Mouse (Mus musculus): ENCODE data around the gene Slc7a1. TPM values are rescaled to one million over a fixed set of nuclear protein-coding genes. Genes with fewer than 3 reads are reported as not detected.

Gene Slc7a1
- 10 to 100 TPM in 24 of 26 experiments, 1 to 10 TPM in 2; 5.0 to 60.2 (median 21.2) TPM for total RNA-seq (2018; cell fraction: chromatin; rRNA removed)
- total RNA-seq (2018; cell fraction: cytosol; rRNA removed): 10 to 100 TPM in 14 of 26 experiments, 1 to 10 TPM in 12; 5.3 to 28.9 (median 11.9) TPM
- total RNA-seq (2018; cell fraction: nucleus; rRNA removed): 10 to 100 TPM; 10.2 to 73.2 (median 31.5) TPM
- polyA plus RNA-seq (2018): 1.9 to 13.2 TPM (median 4.3 TPM) in 3 replicates

DNA sequence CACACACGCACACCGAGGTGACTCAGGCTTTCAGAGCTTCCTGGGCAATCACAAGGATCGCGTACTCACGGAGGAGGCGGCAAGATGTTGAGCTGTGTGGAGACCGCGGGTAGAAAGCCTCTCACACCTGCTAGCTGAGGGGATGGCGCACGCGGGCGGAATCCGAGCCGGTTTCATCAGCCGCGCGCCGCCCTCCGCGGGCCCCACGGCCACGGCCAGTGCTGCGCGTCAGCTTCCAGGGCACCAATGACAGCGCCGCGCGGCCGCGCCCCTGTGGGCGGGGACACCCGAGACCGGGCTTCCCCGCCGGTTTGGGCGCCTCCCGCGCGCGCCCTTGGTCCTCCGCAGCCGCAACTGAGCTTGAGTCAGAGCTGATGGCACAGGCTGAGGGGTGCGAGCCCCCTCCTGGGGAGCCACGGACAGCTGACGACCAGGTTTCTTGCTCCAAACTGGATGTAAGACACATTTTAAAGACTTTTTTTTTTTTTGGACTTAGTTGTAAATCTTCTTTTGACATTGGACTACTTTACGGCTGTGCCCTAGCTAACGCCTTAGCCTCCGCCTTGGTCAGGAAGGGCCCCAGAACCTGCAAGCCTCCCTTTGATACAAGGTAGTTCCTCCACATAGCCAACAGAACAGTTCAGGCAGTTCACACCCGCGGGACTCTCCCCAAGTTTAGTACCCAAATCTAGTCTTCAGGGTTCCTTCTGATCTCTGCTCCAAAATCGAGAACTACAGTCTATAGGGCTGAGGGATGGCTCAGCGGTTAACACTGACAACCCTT lies at the start of gene Slc7a1:
TSS of gene Slc7a1 (minus strand) at position 245 of the 784 bp plus-strand sequence.
- Histone ChIP-seq H3K79me2 (ENCODE audit: inconsistent target) (peaks cover 41% of the 10 kb centered on the region), H3K27ac (peak within 1 kb of the TSS; percentile 66), H3K36me3 (ENCODE audit: inconsistent target) (no peaks in the 10 kb centered on the region), H3K4me3 (ENCODE audit: inconsistent target) (peak within 1 kb of the TSS; percentile 76)
- WGBS (ENCODE audit: missing documents): 1% methylated on average over 41 of the region's 52 CpGs

DNA sequence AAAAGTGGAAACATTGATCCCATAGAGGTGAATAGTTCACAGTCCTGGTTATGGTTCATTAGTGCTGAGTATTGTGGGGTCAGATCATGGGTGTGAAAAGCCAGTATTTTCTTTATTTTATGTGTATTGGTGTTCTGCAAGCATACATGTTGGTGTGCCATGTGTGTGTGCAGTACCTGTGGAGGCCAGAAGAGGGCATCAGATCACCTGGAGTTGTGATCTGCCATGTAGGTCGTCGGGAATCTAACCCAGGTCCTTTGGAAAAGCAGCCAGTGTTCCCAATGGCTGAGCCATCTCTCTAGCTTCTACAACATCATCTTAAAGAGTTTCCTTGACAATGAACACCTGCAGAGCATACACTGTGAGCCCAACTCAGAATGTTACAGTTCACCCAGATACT lies 45.3 kb upstream of the Slc7a1 start:
- Histone ChIP-seq H3K36me3 (ENCODE audit: inconsistent target) (no peaks in the 10 kb centered on the region), H3K79me2 (ENCODE audit: inconsistent target) (no peaks in the 10 kb centered on the region), H3K4me3 (ENCODE audit: inconsistent target) (no peak overlapping the region), H3K27ac (no peak overlapping the region)
- WGBS (ENCODE audit: missing documents): 83% methylated on average over 2 of the region's 2 CpGs

DNA sequence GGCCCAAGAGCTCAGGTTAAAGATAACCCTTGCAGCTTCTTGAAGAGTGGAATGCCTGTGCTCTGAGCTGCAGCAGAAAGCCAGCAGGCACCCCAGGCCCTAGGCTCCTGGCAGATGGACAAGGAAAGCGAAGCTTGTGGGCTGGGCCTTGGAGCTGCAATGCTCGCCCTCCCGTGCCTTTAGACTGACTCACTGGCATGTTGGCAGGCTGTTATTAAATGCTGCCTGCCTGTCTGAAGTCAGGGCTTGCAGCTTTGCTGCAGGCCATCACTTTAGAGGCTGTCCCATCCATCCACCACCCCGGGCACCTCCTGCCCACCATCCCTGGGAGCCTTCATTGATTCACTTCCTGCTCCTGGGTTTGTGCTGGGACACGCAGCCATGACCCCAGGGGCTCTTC lies 44.0 kb upstream of the Slc7a1 start:
- WGBS (ENCODE audit: missing documents): 86% methylated on average over 5 of the region's 5 CpGs
- no peaks in the 10 kb centered on the region for H3K79me2 ChIP-seq (ENCODE audit: inconsistent target)
- H3K27ac ChIP-seq: no peak overlapping the region
- H3K36me3 ChIP-seq (ENCODE audit: inconsistent target): no peaks in the 10 kb centered on the region
- no peak overlapping the region for H3K4me3 ChIP-seq (ENCODE audit: inconsistent target)

DNA sequence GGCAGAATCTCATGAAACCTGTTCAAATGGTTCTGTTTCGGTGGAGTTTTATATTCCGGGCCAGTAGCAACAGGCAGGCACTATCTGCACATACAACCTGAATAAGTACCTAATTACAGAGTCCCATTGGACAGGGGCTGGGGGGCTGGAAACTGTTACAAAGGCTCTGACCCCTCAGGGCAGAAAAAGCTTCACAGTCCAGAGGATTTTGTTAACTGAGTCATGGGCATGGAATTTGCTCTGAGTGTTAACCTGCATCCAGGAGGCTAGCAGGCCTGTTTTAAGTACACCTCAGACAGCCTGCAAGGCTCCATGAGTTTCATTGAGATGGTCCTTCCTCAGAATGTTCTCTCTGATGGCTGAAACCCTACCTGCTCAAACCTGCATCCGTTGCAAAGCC lies 36.0 kb upstream of the Slc7a1 start:
- H3K79me2 ChIP-seq (ENCODE audit: inconsistent target): no peaks in the 10 kb centered on the region
- H3K27ac ChIP-seq: no peak overlapping the region
- H3K36me3 ChIP-seq (ENCODE audit: inconsistent target): no peaks in the 10 kb centered on the region
- H3K4me3 ChIP-seq (ENCODE audit: inconsistent target): no peak overlapping the region
- WGBS (ENCODE audit: missing documents): 90% methylated on average over 3 of the region's 3 CpGs

DNA sequence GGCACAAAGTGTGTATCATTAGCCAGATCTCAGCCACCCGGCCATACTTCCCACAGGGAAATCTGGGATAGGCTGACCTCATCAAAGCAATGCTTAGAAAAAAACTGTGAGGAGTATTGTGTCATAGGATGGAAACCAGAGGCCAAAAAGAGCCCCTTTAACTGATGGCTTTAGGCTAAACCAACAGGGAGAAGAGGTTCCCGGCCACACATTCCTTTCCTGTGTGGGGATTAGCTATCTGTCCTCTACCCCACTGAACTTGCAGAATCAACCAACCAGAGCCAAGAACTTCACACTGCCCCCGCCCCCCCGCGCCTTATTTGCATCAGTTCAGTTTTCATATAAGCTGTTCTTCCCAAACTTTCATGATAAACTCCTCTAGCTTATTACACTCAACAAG lies 32.4 kb upstream of the Slc7a1 start:
- Histone ChIP-seq H3K79me2 (ENCODE audit: inconsistent target) (no peaks in the 10 kb centered on the region), H3K4me3 (ENCODE audit: inconsistent target) (no peak overlapping the region), H3K36me3 (ENCODE audit: inconsistent target) (no peaks in the 10 kb centered on the region), H3K27ac (no peak overlapping the region)
- 93% methylated on average over 5 of the region's 5 CpGs for WGBS (ENCODE audit: missing documents)

DNA sequence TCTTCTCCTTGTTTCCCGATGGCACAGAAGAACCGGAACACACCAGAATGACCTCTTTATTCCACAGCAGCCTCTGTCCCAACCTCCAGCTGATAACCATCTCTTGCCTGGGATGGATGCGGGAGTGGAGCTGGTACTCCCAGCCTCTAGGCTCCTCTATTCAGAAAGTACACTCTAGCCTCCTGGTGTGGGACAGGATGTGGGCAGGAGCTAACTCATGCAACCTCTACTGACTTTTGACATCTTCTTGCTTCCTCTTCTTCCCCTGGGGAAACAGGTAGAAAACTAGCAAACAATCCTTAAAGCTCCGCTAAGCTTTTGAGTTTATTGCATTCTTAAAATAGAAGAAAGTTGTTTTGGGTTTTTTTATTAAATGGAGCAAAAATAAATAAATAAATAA lies 29.1 kb upstream of the Slc7a1 start:
- no peak overlapping the region for H3K4me3 ChIP-seq (ENCODE audit: inconsistent target)
- no peaks in the 10 kb centered on the region for H3K79me2 ChIP-seq (ENCODE audit: inconsistent target)
- 44% methylated on average over 4 of the region's 4 CpGs for WGBS (ENCODE audit: missing documents)
- H3K36me3 ChIP-seq (ENCODE audit: inconsistent target): no peaks in the 10 kb centered on the region
- no peak overlapping the region for H3K27ac ChIP-seq

DNA sequence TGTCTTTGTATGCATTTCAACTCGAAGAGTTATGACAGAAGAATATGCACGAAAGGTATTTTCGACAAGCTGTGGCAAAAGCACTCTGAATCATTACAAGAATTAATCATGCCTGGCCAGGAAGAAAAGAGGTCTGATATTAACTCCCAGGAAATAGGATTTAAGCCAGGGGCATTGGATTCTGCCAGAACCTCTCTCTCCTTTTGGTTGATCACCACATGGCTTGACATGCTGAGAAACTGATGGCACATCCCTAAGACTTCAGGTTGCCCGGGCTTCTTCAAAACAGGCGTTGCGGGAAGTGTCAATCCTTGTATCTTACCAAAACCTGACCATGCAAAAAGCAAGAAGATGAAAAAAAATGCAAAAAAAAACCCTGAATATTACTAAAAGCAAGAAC lies 25.4 kb upstream of the Slc7a1 start:
- no peaks in the 10 kb centered on the region for H3K79me2 ChIP-seq (ENCODE audit: inconsistent target)
- 94% methylated on average over 6 of the region's 6 CpGs for WGBS (ENCODE audit: missing documents)
- H3K4me3 ChIP-seq (ENCODE audit: inconsistent target): no peak overlapping the region
- H3K36me3 ChIP-seq (ENCODE audit: inconsistent target): no peaks in the 10 kb centered on the region
- no peak overlapping the region for H3K27ac ChIP-seq

DNA sequence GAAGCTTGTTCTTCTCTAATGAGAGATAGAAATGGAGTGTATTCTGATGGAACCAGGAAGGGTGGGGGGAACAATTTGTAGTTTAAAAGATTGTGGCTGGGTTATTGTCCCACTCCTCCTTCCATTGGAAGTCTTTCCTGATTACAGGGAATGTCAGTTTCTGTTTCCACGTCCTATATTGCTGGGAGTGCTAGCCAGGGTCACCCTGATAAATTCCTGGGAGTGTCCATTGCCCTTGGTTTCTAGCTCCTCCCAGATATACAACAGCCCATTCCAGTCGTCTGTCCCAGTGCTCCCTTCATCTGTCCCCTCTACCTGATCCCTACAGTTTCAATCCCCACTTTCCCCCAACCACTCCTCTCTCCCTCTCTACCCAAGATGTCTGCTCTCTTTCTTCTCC lies 21.6 kb upstream of the Slc7a1 start:
- Histone ChIP-seq H3K27ac (no peak overlapping the region), H3K4me3 (ENCODE audit: inconsistent target) (no peak overlapping the region), H3K36me3 (ENCODE audit: inconsistent target) (no peaks in the 10 kb centered on the region), H3K79me2 (ENCODE audit: inconsistent target) (no peaks in the 10 kb centered on the region)
- 88% methylated on average over 2 of the region's 2 CpGs for WGBS (ENCODE audit: missing documents)

DNA sequence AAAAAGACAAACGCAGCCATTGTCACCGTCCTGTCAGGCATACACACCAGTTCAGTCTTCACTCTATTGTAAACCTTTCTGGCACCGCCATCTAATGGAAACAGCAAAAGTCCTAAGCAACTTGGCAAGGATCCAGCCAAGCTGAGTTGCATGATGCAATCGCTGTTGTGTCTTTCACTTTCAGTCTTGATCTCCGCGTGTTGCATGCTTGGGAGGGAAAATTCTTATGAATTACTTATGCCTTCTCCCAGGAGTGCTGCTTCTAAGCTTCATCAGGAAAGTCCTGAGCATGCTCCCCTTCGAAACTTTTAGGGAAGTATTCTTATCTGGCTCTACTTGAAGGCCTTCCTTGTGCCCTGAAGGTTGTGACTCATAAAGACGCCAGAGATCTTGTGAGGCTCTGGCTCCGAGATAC lies 19.4 kb upstream of the Slc7a1 start:
- H3K27ac ChIP-seq: no peak overlapping the region

DNA sequence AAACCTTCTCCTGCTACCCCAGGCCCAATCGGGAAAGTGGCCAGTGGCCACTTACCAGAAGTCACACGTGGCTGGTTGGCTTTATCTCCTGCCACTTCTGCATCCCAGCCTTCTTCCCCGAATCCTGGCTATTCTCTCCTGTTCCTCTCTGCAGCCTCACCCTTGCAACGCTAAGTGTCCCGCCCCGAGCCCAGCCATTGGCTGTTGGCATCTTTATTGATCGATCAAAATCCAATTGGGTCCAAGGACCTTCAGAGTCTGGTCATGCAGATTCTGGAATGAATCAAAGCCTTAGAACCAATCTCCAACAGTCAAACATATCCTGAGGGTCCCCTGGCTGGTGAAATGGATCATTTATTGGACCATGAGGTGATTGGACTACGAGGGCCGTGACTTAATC lies 18.7 kb upstream of the Slc7a1 start:
- Histone ChIP-seq H3K27ac (no peak overlapping the region), H3K79me2 (ENCODE audit: inconsistent target) (no peaks in the 10 kb centered on the region), H3K36me3 (ENCODE audit: inconsistent target) (no peaks in the 10 kb centered on the region), H3K4me3 (ENCODE audit: inconsistent target) (no peak overlapping the region)
- 94% methylated on average over 9 of the region's 9 CpGs for WGBS (ENCODE audit: missing documents)

More for the DNA sequence above, 19.4 kb upstream of the Slc7a1 start:
- no peaks in the 10 kb centered on the region for H3K36me3 ChIP-seq (ENCODE audit: inconsistent target)
- H3K79me2 ChIP-seq (ENCODE audit: inconsistent target): no peaks in the 10 kb centered on the region
- no peak overlapping the region for H3K4me3 ChIP-seq (ENCODE audit: inconsistent target)
- WGBS (ENCODE audit: missing documents): 55% methylated on average over 9 of the region's 9 CpGs

DNA sequence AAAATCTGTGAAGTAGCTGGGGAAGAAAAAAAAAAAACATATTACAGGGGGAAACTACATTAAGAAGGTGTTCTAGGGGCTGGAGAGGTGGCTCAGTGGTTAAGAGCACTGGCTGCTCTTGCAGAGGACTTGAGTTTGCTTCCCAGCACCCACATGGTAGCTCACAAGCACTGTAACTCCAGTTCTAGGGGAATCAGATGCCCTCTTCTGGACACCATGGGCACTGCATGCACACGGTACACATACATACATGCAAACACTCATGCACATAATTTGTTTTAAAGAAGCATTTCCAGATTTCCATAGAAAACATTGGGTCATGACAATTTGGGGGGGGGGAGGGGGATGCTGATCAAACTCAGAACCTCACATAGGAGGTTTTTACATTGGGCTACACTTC lies 18.1 kb upstream of the Slc7a1 start:
- no peak overlapping the region for H3K4me3 ChIP-seq (ENCODE audit: inconsistent target)
- no peaks in the 10 kb centered on the region for H3K36me3 ChIP-seq (ENCODE audit: inconsistent target)
- no peak overlapping the region for H3K27ac ChIP-seq
- 89% methylated on average over 1 of the region's 1 CpGs for WGBS (ENCODE audit: missing documents)
- no peaks in the 10 kb centered on the region for H3K79me2 ChIP-seq (ENCODE audit: inconsistent target)

DNA sequence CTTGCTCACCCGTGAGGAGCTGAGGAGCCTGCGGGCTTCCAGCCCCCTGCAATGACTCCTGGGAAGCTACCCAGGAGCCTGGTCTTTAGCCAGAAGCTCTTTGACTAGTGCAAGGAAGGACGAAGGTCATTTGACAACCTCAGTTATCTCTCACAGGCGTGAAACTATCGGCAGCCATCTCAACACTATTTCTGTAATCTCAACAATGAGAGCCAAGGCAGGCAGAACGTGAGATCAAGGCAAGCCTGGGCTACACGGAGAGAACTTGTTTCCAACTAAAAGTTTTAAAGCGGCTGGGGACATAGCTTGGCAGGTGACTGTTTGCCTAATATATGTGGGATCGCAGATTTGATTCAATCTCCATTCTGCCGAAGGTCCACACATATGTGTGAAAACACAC lies 16.8 kb upstream of the Slc7a1 start:
- H3K4me3 ChIP-seq (ENCODE audit: inconsistent target): no peak overlapping the region
- 84% methylated on average over 10 of the region's 10 CpGs for WGBS (ENCODE audit: missing documents)
- H3K79me2 ChIP-seq (ENCODE audit: inconsistent target): no peaks in the 10 kb centered on the region
- no peaks in the 10 kb centered on the region for H3K36me3 ChIP-seq (ENCODE audit: inconsistent target)
- H3K27ac ChIP-seq: no peak overlapping the region

DNA sequence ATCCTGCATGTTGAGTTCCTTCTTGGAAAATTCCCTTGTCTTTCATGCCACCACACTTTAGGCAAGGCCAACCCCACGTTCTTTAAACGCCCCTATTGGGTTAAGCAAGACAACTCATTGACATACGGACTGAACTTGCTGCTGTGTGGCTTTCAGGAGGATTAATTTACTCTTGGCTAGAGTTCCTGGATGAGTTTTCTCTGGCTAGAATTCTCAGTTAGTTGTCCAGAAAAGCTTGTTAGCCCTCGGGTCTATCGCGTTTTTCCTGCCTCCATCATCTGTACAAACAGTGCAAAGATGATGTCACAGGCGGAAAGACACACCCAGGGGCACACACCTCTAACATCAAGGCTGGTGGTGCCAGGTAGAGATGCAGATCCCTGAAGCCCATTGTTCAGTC lies 14.5 kb upstream of the Slc7a1 start:
- WGBS (ENCODE audit: missing documents): 79% methylated on average over 7 of the region's 7 CpGs
- no peaks in the 10 kb centered on the region for H3K36me3 ChIP-seq (ENCODE audit: inconsistent target)

DNA sequence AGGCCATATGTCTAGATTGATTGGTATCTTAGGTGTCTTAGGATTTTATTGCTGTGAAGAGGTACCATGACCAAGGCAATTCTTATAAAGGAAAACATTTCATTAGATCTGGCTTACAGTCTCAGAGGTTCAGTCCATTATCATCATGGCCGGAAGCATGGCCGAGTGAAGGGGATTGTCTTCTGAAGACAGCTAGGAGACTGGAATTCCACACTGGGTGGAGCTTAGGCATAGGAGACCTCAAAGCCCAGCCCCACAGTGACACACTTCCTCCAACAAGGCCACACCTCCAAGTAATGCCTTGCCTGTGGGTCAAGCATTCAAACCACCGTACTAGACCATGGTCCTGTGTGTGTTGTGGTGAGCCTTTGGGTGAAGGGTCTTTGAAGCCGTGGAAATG lies 12.8 kb upstream of the Slc7a1 start:
- Histone ChIP-seq H3K27ac (no peak overlapping the region), H3K79me2 (ENCODE audit: inconsistent target) (no peaks in the 10 kb centered on the region), H3K4me3 (ENCODE audit: inconsistent target) (no peak overlapping the region), H3K36me3 (ENCODE audit: inconsistent target) (no peaks in the 10 kb centered on the region)
- WGBS (ENCODE audit: missing documents): 93% methylated on average over 4 of the region's 4 CpGs

More for the DNA sequence above, 14.5 kb upstream of the Slc7a1 start:
- no peak overlapping the region for H3K27ac ChIP-seq
- H3K4me3 ChIP-seq (ENCODE audit: inconsistent target): no peak overlapping the region
- no peaks in the 10 kb centered on the region for H3K79me2 ChIP-seq (ENCODE audit: inconsistent target)

DNA sequence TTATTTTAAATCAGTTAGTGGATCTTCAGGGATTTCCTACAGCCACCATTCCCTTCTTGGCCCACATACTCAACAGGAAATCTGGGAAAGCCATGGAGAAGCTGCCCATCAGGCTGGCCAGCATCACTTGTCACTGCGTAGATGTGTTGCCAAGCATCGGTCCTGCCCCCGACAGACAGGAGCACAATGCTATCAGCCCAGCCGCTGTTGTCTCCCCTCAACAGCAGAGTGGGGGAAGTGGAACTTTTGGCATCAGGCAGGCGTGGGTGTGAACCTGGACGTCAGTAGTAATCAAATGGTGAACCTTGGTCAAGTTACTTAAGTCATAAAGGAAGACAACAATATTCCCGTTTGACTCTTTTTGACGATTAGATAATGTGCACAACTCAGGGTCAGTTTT lies 9.8 kb upstream of the Slc7a1 start:
- H3K36me3 ChIP-seq (ENCODE audit: inconsistent target): no peaks in the 10 kb centered on the region
- no peak overlapping the region for H3K27ac ChIP-seq
- H3K4me3 ChIP-seq (ENCODE audit: inconsistent target): no peak overlapping the region
- 89% methylated on average over 8 of the region's 8 CpGs for WGBS (ENCODE audit: missing documents)
- no peaks in the 10 kb centered on the region for H3K79me2 ChIP-seq (ENCODE audit: inconsistent target)

Measured in macrophage (primary cell).